Mouse (Mus musculus) lung, embryonic 15.5 days (tissue): ENCODE data around the gene Cdc20b. TPM values are rescaled to one million over a fixed set of nuclear protein-coding genes. Genes with fewer than 3 reads are reported as not detected.

Experiments used
- ATAC-seq: fragments of 200-750 bp; cut with Nextera tagmentation; 2 replicates; pipeline ENCODE4 v1.8.0; 2017; ENCODE audit warnings: moderate number of reproducible peaks, borderline replicate concordance; ENCODE audit not compliant: low FRiP score, low TSS enrichment; ENCODE audit errors: extremely low read depth
- H3K27ac ChIP-seq: fragments of 300-500 bp; sonication (generic); 2 replicates; pipeline ENCODE4 v1.5.1; 2015; ENCODE audit warnings: moderate library complexity, mild to moderate bottlenecking, inconsistent platforms
- H3K27me3 ChIP-seq: fragments of 300-500 bp; sonication (generic); 2 replicates; pipeline ENCODE4 v1.6.1; 2015; ENCODE audit warnings: inconsistent platforms
- H3K36me3 ChIP-seq: fragments of 300-500 bp; sonication (generic); 2 replicates; pipeline ENCODE4 v1.6.1; 2015; ENCODE audit warnings: inconsistent platforms
- H3K4me1 ChIP-seq: fragments of 300-500 bp; sonication (generic); 2 replicates; pipeline ENCODE4 v1.6.1; 2015; ENCODE audit warnings: inconsistent platforms
- H3K4me2 ChIP-seq: fragments of 300-500 bp; sonication (generic); 2 replicates; pipeline ENCODE4 v1.6.1; 2015; ENCODE audit warnings: inconsistent platforms, mild to moderate bottlenecking, moderate library complexity
- H3K4me3 ChIP-seq: fragments of 300-500 bp; sonication (generic); 2 replicates; pipeline ENCODE4 v1.5.1; 2015; ENCODE audit warnings: mild to moderate bottlenecking, inconsistent platforms
- H3K9ac ChIP-seq: fragments of 300-500 bp; sonication (generic); 2 replicates; pipeline ENCODE4 v1.6.1; 2015; ENCODE audit warnings: inconsistent platforms
- H3K9me3 ChIP-seq: fragments of 300-500 bp; sonication (generic); 2 replicates; pipeline ENCODE4 v1.6.1; 2016; ENCODE audit warnings: inconsistent platforms
- WGBS: fragments of 180-500 bp; shearing (Covaris S2); methylation state at CpG from one replicate; pipeline ENCODE4 v1.1.7; 2015; 5-methylcytosine and 5-hydroxymethylcytosine counted together
- polyA plus RNA-seq: library from polyadenylated mRNA; unstranded; fragments of >200 nt; fragmentation: Nextera tagmentation; extraction: Ambion mirVana; gene quantifications from 2 replicates; pipeline ENCODE4 v1.2.1, GENCODE M21; 2015

Gene Cdc20b
- polyA plus RNA-seq, 1 experiment from 2014 or later = 2.8 TPM

DNA sequence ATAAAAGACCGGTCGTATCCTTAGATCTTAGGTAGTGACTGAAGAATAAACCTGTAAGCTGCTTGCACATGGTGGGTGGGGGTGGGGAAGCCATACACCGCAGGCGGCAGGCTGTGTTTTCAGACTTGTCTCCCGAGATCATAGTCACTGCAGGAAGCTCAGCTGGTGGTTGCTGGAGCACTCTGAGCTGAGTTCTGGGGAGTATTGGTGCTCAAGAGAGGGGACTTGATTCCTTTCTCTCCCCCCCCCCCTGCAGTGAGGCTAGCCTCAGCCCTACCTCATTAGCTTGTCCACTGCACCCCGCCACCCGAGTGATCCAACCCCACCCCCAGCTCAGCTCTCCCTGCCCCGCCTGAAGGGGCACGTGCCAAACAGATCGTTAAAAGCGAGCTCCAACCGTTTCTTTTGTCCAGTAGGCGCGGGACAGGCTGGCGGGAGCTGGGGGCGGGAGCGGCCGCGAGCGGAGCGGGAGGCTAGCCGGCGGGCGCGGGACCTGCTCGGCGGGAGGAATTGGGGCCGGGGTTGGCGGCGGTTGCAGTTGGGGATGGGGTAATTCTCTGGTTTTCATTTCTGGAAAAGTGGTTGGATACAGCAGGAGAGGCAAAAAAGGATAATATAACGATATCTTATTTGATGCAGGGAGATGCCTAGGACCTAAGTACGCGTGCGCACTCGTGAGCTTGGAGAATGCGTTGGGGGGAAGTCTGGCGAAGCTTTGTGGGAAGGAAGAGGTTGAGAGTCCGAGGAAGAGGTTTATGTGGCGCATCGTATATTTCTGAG is 2.9 kb upstream of the Cdc20b start:
- WGBS = 1% methylated on average over 40 of the region's 40 CpGs
- H3K9me3 ChIP-seq = no peaks in the 10 kb centered on the region
- H3K27ac ChIP-seq = no peak overlapping the region
- H3K4me3 ChIP-seq = peak overlapping the region; percentile 53
- peak overlapping the region; percentile 41 for H3K9ac ChIP-seq
- peaks cover 51% of the 10 kb centered on the region for H3K27me3 ChIP-seq
- H3K4me1 ChIP-seq = peaks cover 34% of the 10 kb centered on the region
- peak overlapping the region; percentile 99 for H3K4me2 ChIP-seq
- H3K36me3 ChIP-seq = no peaks in the 10 kb centered on the region
- peak; percentile 31; the same call in 1 of the 2 replicates for ATAC-seq

DNA sequence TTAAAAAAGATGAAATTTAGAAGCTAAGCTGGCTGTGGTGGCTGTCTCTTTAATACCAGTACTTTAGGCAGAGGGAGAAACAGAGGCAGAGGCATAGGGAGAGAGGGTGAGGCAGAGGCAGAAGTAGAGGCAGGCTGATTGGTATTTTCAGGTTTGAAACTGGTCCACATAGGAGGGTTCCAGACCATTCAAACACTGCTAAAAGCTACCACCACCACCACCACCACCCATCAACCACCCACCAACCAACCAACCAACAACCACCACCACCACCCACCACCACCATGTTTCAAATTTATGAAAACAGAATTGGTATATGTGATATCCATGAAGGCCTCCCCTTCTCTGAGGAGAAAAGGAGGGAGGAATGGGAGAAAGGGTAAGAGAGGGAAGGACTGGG is 2.1 kb upstream of the Cdc20b start:
- Histone ChIP-seq H3K9me3 (no peaks in the 10 kb centered on the region), H3K27me3 (peaks cover 51% of the 10 kb centered on the region), H3K4me2 (no peak overlapping the region), H3K36me3 (no peaks in the 10 kb centered on the region), H3K9ac (no peak overlapping the region), H3K4me1 (peaks cover 34% of the 10 kb centered on the region), H3K4me3 (no peak overlapping the region), H3K27ac (no peak overlapping the region)
- no peak for ATAC-seq

DNA sequence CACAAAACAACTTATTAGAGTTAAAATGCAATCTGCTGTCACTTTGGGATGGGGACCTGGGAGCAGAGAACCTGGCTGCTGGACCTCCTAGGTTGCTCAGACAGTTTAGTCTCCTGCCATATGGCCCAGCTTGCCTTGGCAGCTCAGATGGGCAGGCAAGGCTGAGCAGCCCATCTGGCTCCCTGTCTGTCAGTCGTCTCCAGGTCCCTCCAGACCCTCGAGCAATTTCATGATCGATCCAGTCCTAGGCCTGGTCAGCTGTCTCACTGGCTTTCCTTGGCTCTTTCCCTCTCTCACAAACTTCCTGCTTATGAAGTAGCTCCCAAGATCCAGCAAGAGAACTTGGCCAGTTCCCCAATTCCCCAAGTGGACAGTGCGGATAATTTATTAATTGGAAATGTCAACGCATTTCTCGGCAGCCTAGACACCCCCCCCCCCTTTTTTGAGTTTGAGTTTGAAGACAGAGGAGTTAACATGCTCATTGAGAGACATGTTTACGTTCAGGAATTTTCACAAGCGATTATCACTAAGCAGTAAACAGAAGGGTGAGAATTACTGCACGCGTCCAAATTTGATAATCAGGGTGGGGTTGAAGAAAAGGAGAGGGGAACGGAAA is 532 bp upstream of the Cdc20b start:
- H3K36me3 ChIP-seq = no peaks in the 10 kb centered on the region
- peak overlapping the region; percentile 99 for H3K4me2 ChIP-seq
- no peak overlapping the region for H3K27ac ChIP-seq
- peaks cover 50% of the 10 kb centered on the region for H3K27me3 ChIP-seq
- no peak for ATAC-seq
- H3K9ac ChIP-seq = peak overlapping the region; percentile 46
- 2% methylated on average over 11 of the region's 11 CpGs for WGBS
- H3K9me3 ChIP-seq = no peaks in the 10 kb centered on the region
- H3K4me1 ChIP-seq = peaks cover 34% of the 10 kb centered on the region
- peak overlapping the region; percentile 55 for H3K4me3 ChIP-seq

DNA sequence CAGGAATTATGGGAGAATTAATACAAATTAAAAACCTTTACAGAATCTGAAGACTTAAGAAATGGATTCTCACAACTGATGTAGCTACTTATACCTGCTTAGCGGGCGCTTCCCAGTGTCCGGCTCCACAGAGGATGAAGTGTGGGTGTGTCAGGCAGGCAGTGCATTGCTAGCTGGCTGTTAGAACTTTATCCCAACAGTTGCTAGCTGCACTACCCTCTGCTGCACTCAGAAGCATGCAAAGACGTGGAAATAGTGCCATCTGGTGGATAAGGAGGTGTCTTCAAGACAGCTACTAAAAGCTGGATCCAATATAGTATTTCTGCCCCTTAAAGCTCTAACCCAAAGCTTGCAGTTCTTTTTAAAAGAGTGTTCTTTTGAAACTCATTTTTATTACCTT is 941 bp downstream of the Cdc20b start:
- 1% methylated on average over 4 of the region's 4 CpGs for WGBS
- Histone ChIP-seq H3K4me2 (peak overlapping the region; percentile 99), H3K27ac (no peak overlapping the region), H3K9me3 (no peaks in the 10 kb centered on the region), H3K9ac (no peak overlapping the region), H3K4me1 (peaks cover 34% of the 10 kb centered on the region), H3K36me3 (no peaks in the 10 kb centered on the region), H3K27me3 (peaks cover 43% of the 10 kb centered on the region), H3K4me3 (peak overlapping the region; percentile 55)
- ATAC-seq = peak; percentile 86

GRCm38 (mm10) chr13:113044876-113045275 is 10.0 kb downstream of the Cdc20b start:
- no peaks in the 10 kb centered on the region for H3K27me3 ChIP-seq
- H3K4me2 ChIP-seq = peak overlapping the region; percentile 58
- 19% methylated on average over 3 of the region's 3 CpGs for WGBS
- H3K36me3 ChIP-seq = peaks cover 17% of the 10 kb centered on the region
- peak overlapping the region; percentile 67; the same call in 1 of the 2 replicates for H3K9ac ChIP-seq
- peak overlapping the region; percentile 61 for H3K4me3 ChIP-seq
- H3K4me1 ChIP-seq = peaks cover 11% of the 10 kb centered on the region; the same call in 1 of the 2 replicates
- H3K9me3 ChIP-seq = no peaks in the 10 kb centered on the region
- no peak overlapping the region for H3K27ac ChIP-seq
- ATAC-seq = no peak

DNA sequence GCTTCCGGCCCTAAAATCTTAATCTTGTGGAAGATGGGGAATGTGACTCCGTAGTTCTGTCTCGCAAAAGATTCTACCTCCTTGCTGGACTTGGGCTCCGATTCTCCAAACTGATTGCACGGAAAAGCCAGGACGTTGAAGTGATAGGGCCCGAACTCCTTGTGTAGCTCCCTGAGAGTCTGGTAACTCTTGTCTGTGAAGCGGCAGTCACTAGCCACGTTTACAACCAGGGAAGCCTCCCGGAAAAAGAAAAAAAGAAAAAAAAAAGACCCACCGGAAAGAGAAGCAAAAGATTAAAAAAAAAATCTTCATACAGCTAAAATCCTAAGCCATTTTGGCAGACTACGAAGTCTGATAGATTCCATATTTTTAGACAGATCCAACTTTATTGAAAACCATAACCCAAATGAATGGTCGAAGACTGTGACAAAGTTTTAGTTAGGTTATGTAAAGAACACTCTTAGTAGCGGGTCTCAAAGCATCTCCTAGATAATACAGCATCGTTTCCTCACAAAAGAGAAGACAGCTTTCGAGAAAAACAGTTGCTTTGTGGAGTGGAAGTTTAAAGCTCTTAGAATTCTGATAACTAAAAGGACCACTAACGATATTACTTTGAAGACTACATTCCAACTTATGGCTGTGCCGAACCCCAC is 10.7 kb downstream of the Cdc20b start:
- Histone ChIP-seq H3K4me1 (peaks cover 11% of the 10 kb centered on the region; the same call in 1 of the 2 replicates), H3K9me3 (no peaks in the 10 kb centered on the region), H3K4me3 (peak overlapping the region; percentile 61), H3K27me3 (no peaks in the 10 kb centered on the region), H3K36me3 (peaks cover 17% of the 10 kb centered on the region), H3K9ac (peak overlapping the region; percentile 67), H3K4me2 (peak overlapping the region; percentile 58), H3K27ac (peak overlapping the region; percentile 86)
- ATAC-seq = no peak
- WGBS = 4% methylated on average over 18 of the region's 18 CpGs

DNA sequence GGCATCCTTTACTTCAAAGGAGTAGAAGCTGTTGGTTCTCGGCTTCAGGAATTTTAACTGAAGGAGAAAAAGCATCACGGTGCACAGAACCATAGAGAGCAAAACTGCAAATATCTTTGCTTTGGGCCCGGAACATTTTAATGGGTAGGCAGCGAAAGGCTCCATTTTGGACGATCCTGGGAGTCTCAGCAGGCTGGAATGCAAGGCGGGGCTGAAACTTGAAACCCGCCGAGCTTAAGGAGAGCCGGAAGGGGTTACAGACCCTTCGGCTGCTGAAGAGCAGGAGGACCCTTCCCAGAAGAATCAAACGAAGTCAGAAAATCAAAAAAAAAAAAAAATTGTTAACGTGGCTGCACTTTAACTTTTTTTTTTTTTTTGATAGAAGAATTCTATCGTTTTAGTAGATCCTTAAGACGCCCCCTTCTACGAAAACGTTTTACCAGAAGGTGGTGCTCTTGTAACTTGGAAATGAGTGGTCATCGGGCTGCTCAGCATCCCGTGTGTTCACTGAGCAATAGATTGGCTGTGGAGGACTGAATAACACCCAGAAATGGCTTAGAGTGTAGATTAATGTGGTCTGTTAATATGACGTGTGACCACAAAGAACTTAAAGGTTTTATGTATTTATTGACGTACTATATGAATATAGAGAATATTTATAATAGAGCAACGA is 11.4 kb downstream of the Cdc20b start, which contains the start of gene Gpx8:
TSS of gene Gpx8 (minus strand) at position 200 of the 673 bp plus-strand sequence.
- no peaks in the 10 kb centered on the region for H3K27me3 ChIP-seq
- peak within 1 kb of the TSS; percentile 86 for H3K27ac ChIP-seq
- H3K9me3 ChIP-seq = no peaks in the 10 kb centered on the region
- H3K4me3 ChIP-seq = peak within 1 kb of the TSS; percentile 61
- H3K9ac ChIP-seq = peak within 1 kb of the TSS; percentile 67
- peak; percentile 91 for ATAC-seq
- 4% methylated on average over 21 of the region's 21 CpGs for WGBS
- H3K4me1 ChIP-seq = peaks cover 11% of the 10 kb centered on the region; the same call in 1 of the 2 replicates
- H3K36me3 ChIP-seq = peaks cover 14% of the 10 kb centered on the region
- H3K4me2 ChIP-seq = peak within 1 kb of the TSS; percentile 58

GRCm38 (mm10) chr13:113047018-113047417 is 12.1 kb downstream of the Cdc20b start:
- ATAC-seq = peak; percentile 35; the same call in 1 of the 2 replicates
- Histone ChIP-seq H3K4me2 (peak overlapping the region; percentile 58; the same call in 1 of the 2 replicates), H3K9me3 (no peaks in the 10 kb centered on the region), H3K9ac (no peak overlapping the region), H3K4me3 (no peak overlapping the region), H3K36me3 (peaks cover 10% of the 10 kb centered on the region), H3K27ac (no peak overlapping the region), H3K27me3 (no peaks in the 10 kb centered on the region), H3K4me1 (peaks cover 11% of the 10 kb centered on the region; the same call in 1 of the 2 replicates)

GRCm38 (mm10) chr13:113047647-113048046 is 12.7 kb downstream of the Cdc20b start:
- 55% methylated on average over 3 of the region's 3 CpGs for WGBS
- no peak for ATAC-seq
- Histone ChIP-seq H3K4me3 (no peak overlapping the region), H3K9me3 (no peaks in the 10 kb centered on the region), H3K27ac (no peak overlapping the region), H3K27me3 (no peaks in the 10 kb centered on the region), H3K4me2 (no peak overlapping the region), H3K9ac (no peak overlapping the region), H3K4me1 (peaks cover 11% of the 10 kb centered on the region; the same call in 1 of the 2 replicates), H3K36me3 (peaks cover 4% of the 10 kb centered on the region)

- no peak overlapping the region for H3K27ac ChIP-seq
- no peak overlapping the region for H3K4me2 ChIP-seq
- no peaks in the 10 kb centered on the region for H3K9me3 ChIP-seq
- no peaks in the 10 kb centered on the region for H3K4me1 ChIP-seq
- WGBS = 84% methylated on average over 8 of the region's 8 CpGs
- H3K9ac ChIP-seq = no peak overlapping the region
- H3K36me3 ChIP-seq = no peaks in the 10 kb centered on the region
- H3K4me3 ChIP-seq = no peak overlapping the region
- H3K27me3 ChIP-seq = no peaks in the 10 kb centered on the region
- no peak for ATAC-seq
Observed at GRCm38 (mm10) chr13:113054230-113054629, 19.3 kb downstream of the Cdc20b start.

DNA sequence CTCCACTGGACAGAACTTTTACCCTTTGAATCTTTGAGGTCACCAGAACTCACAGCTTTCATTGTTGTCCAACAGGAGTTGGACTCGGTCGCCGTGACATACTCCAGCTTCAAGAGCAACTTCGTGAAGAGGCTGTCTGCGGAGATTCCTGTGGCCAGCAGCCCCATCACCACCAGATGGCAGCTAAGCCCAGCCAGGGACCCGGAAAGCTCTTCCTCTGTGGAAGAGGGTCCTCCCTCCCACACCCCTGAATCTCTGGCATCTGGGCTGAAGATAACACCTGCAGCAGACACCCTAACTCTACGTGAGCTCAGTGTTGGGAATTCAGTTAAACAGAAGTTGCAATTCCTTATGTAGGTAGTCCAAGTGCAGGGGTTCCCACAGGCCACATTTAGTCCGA is 20.9 kb downstream of the Cdc20b start:
- H3K4me2 ChIP-seq = no peak overlapping the region
- WGBS = 26% methylated on average over 8 of the region's 8 CpGs
- no peak overlapping the region for H3K4me3 ChIP-seq
- H3K4me1 ChIP-seq = no peaks in the 10 kb centered on the region
- no peaks in the 10 kb centered on the region for H3K36me3 ChIP-seq
- H3K9ac ChIP-seq = no peak overlapping the region
- no peak for ATAC-seq
- no peaks in the 10 kb centered on the region for H3K27me3 ChIP-seq
- H3K27ac ChIP-seq = no peak overlapping the region
- H3K9me3 ChIP-seq = no peaks in the 10 kb centered on the region
